Mouse (Mus musculus): Measurements from ENCODE around the gene Focad.

Focad gene

DNA sequence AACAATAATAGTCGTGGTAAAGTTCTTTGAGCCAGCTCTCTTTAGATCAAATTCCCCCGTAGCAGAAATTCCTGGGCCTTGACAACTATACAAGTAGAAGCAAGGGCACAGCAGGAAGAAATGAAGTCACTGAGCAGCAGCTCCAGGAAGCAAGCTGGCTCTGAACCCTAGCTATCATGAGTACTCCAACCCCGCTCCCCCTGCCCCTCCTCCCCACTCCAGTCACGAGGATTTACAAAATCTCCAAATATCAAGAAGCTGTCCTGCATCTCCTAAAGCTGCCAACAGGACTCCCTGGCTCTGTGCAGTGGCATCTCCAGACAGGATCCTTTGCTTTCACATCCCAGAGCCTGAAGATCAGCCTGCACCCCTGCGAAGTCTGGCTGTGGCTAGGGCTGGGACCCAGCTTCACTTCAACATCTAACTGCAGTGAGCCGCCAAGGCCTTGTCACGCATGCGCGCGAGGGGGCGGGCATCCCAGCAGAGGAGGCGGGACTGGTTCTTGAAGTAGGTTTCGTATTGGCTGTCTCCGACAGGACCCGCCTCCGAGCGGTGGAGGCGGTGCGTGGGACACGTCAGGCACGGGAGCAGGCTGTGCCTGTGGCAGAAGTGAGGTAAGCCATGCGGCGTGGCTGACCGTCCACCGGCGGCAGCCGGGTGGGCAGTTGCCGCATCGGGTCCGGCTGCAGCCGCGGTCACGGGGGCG is at the start of gene Focad:
TSS of gene Focad (plus strand) at position 568 of the 706 bp plus-strand sequence.
- DNase-seq (ENCODE audit: low spot score in 2 of 2) = peak; percentile 94 to 97

DNA sequence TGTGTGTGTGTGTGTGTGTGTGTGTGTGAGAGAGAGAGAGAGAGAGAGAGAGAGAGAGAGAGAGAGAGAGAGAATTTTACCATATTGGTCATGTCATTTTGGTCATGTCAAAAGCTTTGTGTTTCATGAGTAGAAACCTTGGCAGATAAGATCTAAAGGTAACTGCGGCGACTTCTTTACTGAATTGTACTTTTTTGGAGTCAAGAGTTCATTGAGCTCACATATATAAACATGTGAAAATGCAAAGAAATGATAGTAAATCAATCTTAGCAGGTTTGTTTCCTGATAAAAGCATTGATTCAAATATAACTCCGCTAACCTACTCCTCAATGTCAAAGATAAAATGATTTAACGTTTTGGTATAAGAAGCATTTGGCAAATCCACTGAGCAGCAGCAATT is 49.3 kb upstream of the Focad start:
- DNase-seq (ENCODE audit: low spot score in 2 of 2) = no peak

DNA sequence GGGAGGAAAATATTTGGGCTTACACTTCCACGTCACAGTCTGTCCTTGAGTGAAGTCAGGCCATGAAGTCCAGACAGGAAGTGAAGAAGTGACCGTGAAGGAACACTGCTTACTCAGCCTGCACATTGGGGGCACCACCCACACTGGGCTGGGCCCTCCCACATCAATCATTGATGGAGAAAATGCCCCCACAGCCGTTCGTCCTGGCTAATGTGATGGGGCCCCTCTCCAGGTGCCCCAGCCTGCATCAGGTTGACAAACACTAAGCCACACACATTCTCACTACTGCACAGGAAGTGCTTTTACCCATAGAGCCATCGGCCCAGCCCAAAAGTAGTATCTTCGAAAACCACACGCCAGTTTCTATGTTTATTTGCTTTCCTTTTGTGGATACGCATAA is 48.1 kb upstream of the Focad start:
- no peak for DNase-seq (ENCODE audit: low spot score in 2 of 2)

DNA sequence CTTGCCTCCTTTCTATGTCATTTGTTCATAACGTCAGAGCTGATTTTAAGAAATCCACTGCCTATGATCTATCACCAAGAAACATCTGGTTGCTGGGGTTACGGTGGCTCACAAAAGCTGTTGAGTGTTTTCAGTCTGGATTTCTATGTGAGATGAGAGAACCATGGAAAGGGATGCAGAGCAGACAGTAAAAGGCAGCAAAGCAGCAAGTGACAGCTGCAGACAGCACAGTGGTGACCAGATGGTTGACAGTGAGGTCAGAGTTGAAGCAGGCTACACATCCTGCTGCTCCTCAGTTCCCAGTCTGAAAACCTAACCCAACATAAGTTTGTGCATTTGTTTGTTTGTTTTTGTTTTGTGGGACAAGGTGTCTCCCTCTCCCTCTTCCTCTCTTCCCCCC is 19.0 kb upstream of the Focad start:
- no peak for DNase-seq (ENCODE audit: low spot score in 2 of 2)

DNA sequence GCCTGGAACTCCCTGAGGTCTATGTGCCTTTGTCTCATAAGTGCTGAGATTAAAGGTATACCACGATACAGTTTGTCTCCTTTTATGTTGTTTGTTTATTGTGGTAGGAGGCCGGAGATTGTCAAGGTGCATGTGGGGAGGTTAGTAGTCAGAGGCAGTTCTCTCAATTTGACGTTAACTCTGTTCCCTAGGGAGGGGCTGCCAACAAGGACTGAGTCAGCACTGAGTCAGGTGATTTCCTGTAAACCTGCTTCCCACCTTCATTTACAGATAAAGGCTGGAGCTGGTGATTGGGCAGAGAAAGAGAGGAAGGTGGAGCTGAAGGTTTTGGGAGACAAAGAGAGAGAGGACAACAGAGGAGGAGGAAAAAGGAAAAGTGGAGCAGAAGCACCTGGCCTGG is 15.4 kb upstream of the Focad start:
- no peak for DNase-seq (ENCODE audit: low spot score in 2 of 2)

DNA sequence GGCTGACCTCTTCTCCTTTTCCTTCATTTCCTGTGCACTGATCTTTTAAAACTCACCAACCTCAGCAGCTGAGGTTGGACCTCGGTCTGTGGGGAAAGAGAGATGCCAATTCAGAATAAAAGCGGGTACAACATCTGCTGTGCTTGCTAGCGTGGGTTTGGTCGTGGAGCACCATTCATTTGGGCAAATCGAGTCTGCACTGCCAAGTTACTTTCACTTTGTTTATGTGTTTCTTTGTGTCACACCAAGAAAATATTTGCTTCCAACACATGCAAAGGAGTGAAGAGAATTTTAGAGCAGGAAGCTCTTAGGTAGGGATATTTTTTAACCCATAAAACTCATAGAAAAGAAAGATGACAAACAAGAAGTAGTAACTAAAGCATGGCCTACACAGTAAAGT is 13.0 kb upstream of the Focad start:
- no peak for DNase-seq (ENCODE audit: low spot score in 2 of 2)

DNA sequence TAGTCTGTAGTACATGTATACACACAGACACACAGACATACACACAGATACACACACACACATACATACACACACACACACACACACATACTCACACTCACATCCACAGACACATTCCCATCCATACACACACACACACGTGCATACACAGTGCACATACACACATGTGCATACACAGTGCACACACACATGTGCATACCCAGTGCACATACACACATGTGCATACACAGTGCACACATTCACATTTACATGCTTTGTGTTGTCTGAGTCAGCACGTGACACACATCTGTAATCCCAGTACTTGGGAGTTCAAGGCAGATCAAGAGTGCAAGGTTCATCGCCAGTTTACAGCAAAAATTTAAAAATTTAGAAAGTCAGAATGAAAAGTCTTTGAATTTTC is 12.5 kb upstream of the Focad start:
- no peak for DNase-seq (ENCODE audit: low spot score in 2 of 2)

DNA sequence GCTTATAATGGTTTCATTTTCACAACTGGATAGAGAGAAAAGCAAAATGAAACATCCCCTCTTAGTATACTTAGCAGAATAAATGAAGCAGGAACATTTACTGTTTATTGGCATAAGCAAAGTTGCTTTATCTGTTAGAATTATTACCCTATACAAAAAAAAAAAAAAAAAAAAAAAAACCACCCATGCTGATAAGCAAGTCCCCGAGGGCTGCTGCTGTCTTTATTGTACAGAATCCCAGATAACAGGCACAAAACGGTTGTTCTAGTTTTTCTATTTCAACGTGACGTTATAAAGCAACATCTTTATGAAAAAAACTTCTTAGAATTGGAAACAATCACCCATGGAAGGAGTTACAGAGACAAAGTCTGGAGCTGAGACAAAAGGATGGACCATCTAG is 12.0 kb upstream of the Focad start:
- DNase-seq (ENCODE audit: low spot score in 2 of 2) = no peak

DNA sequence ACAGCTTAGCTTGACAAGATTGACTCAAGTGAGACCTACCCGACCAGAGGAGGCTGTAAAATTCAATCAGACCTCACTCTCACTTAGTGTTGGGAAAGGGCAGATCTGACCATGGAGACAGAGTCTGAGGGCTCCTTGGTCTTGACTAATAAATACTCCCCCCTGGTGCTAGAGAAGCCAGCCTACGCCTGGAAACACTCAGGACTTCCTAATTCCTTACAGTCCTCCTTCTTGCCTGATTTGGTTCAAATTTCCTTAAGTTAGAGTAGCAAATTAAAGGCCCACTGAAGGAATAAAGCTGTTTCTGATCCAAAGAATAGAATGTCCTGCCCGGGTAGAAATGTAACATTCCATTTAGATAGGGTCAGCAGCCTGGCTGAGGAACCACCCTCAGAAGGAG is 10.6 kb upstream of the Focad start:
- DNase-seq (ENCODE audit: low spot score in 2 of 2) = no peak

DNA sequence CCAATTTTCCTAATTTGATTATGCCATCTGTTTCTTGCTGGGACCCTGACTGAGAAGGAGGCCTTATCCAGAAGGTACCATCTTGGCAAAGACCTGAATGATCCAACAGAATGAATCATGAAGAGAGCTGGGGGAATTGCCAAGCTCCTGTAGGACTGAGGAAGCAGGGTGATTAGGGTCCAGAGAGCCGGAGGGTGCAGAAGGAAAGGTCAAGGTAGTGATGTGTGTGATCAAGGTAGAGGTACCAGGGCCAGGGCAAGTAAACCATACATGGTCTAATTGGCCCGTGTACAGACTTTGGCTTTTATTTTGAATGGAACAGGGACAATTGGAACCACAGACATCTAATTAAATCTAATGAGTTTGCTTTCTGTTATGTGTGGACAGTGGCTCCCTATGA is 4.1 kb upstream of the Focad start:
- no peak for DNase-seq (ENCODE audit: low spot score in 2 of 2)

DNA sequence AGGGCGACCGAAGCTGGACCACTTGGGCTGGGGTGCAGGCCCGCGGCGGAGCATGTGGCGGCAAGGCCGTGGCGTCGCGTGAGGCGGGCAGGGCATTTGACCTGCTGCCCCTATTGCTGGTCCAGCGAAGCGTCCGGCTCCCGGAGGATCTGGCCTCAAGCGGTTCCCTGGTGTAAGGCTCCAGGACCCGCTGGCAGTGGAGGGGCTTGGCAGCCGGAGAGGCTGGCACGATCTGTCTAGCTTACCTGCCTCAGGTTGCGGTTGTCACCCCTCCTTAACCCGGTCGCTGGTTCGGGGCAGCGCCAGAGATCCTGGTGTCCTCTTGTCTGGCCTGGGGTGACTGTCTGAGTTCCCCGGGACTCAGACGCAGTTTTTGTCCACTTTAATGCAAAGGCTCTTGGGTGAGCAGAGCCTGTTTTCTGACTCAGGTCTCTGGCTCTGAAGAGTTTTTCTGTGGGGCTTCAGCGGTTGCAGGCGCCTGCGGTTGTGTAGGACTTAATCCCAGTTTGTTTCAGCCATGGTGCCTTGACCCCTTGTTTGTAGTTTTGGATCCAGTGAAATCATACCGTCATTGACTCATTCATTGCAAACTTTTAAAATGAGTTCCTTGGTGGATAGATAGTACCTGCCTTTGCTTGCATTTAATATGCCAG is 465 bp downstream of the Focad start:
- DNase-seq (ENCODE audit: low spot score in 2 of 2) = no peak

DNA sequence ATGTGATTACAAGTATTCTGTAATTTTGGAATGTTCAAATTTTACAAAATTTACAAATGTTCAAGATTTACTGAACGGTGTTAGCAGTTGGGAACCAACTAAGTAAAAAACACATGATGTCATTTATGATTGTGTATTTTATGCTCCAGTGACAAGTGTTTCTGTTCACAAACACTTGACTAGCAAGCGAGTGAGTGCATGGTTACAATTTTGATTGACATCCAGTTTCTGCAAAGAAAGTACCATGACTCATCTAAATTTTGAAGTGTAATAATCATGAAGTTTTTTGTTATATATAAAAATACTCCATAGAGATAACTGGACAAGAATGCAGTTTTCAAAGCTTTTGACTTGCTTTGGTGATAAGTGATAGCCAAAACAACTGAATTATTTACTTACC is 1.3 kb downstream of the Focad start:
- no peak for DNase-seq (ENCODE audit: low spot score in 2 of 2)

DNA sequence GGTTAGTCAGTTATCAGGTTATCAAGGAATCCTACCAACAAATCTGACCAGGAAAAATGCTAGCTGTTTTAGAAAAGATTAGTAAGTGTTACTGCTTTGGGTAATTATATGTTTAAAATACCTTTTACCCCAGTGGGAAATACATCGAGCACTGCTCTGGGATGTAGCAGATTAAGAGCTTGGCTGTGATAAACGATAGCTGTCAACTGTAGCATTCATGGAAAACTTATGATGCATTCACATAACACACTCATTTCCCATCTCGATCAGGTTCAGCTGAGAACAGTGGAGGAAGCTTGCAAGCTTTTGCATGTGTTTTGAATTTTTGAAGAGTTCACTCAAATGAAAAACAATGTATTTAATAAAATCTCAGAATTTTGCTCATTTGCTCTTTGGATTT is 14.2 kb downstream of the Focad start:
- DNase-seq (ENCODE audit: low spot score in 2 of 2) = no peak

DNA sequence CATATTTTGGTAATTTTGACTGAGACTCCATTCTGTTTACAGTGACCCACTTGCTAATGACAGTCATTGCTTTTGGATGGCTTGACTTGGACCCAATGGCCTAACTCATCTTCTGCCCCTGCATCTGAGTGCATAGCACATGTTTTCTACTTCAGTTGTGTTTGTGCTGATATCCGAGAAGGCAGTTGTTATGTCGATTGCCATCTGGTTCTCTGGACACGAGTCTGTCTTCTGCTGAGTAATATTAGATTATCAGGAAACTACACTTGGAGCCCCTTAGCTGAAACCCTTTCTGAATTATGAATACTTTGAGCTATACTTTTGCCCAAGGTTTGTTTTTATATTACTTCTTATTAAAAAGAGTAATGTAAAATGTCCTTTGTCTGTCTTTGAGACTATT is 22.9 kb downstream of the Focad start:
- no peak for DNase-seq (ENCODE audit: low spot score in 2 of 2)

DNA sequence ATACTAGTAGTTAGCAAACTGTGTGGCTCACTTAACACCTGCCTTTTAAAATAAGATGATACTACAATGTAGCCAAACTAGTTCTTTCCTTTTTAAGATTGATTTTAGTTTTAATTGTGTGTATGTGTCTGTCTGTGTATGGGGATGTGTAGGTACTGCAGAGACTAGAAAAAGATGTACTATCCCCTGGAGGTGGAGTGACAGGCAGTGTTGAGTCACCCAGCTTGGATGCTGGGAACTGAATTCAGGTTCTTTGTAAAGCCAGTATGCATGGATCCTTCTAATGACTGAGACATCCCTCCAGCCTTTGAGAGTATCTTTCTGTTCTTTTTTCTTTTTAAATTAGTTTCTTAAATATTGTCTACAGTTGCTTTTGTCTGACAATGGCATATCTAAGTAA is 23.5 kb downstream of the Focad start:
- no peak for DNase-seq (ENCODE audit: low spot score in 2 of 2)

DNA sequence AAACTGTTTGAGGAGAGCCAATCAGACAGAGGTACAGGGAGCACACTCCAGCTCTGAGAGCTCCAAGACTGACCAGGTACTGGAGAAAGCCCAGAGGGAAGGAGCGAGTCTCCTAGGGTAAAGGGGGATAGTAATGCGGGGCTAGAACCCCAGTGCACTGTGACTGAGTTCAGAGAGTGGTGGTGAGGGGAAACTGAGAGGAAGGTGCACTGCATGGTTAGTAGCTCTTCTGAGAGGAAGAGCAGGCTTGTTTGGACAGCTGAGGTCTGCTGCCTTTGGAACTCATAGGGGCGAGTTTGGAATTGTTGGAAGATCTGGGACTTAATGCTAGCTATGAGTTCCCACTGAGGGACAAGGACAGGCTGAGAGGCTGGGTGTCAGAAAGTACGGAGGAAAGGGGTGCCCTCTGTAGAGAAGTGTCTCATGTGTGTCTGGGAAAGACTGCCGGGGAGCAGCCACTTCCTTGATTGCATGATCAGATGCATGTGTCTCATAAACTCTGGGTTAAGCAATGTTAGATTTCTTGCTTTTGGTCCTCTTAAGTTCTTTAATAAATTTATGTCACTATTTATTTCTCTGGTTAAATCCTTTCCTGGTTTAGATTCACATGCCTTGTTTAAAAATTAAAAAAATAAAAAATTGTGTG is 24.4 kb downstream of the Focad start:
- DNase-seq (ENCODE audit: low spot score in 2 of 2) = no peak

DNA sequence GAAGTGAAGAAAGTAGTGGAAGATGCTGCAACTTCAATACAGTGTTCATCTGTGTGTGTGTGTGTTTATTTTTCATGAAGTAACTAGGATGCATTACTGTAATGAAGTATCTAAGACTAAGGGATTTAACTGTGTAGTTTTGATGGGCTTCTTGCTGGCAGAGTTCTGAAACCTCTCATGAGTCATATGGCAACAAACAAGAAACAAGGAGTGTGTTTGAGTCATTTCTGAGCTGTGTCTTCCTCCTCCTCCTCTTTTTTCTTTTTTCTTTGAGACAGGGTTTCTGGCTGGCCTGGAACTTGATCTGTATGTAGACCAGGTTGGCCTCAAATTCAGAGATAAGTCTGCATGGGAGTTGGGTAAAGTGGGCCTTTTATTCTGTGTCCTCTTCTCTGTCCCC is 25.7 kb downstream of the Focad start:
- no peak for DNase-seq (ENCODE audit: low spot score in 2 of 2)

DNA sequence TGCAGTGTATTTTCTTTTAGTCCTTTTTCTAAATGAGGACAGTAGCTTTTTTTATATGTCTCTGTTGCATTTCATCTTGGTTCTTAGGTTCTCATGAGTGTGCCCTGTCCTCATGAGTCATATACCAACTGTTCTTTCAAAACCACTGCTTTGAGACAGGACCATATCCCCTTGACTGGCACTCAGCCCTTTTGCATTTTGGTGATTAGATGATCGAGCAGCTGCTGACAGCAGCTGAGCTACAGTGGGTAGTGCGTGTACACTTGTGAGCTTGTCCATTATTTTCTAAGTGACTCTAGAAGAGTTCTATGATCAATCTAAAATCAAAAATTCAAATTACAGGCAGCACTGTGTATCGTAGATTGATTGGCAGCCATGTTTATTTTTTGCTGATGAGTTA is 28.0 kb downstream of the Focad start:
- DNase-seq (ENCODE audit: low spot score in 2 of 2) = no peak

DNA sequence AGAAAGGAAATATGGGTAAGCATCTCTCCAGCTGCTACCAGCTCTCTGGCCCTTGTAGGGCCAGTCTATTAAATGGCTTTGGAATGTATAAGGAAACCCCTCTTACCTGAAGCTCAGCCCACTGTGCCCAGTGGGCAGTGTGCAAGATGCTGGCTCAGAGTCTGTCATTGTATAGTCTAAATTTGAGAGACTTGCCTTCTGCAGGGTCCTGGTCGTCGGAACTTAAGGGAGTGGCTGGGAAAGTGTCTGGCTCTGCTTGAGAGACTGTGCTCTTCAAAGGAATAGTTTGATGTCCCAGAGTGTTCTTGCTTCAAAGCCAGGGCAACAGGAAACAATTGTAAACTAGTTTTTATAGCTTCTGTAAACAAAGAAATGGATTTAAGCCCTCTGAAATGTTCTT is 41.5 kb downstream of the Focad start:
- DNase-seq (ENCODE audit: low spot score in 2 of 2) = no peak

DNA sequence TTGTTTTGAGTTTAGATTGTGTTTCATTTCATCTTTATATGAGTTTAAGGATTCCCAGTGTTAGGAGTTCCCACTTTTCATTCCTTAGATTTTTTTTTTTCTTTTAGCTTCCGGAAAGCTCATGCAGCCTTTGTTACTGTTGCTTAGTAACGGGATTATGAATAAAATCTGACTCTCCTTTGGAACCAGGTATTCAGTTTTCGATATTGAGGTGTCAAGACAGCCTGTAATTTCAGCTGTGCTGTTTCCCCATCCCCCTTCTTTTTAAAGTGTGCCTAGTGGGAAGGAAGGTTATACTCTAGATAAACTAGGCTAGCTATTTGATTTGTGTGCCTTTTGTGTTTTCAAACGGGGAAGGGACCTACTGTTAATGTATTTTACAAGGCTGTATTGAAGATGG is 42.1 kb downstream of the Focad start:
- no peak for DNase-seq (ENCODE audit: low spot score in 2 of 2)

DNA sequence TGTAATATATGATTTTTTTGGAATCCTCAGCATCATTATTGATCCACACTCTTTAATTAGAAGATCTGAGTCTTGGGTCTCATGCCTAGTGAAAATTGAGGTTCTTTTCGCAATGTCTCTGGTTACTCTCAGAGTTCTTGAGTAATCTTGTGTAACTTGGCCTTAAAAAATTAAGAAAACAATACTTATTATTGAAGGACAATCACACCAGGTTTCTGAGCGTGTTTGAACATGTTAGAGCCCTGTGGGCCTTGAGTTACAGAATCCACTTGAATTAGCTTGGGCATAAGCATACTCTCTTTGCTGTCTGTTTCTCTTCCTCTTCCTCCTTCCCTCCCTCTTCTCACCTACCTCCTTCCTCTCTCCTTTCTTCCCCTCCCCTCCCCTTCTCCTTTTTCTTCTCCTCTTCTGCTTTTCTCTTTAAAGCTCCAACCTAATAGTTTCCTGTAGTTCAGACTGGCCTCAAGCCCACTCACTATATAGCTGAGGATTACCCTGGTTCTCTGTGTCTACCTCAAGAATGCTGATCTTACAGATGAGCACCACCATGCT is 44.0 kb downstream of the Focad start:
- DNase-seq (ENCODE audit: low spot score in 2 of 2) = no peak

DNA sequence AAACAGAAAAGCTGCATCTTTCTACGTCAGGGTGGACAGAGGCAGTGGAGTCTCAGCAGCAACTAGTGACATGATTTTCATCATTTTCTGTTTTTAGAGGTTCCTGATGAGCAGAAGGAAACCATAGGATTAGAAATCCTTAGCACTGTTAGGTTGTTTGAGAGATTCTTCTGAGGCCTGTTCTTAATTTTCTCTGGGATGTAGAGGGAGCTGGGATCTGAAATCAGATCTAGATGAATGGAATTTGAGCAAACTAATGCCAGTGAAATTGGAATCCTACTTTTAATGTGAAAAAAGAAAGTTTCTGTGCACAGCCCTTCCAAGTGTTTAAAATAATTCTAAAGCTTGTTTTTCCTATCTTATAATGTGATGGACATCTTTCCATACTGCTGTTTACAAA is 55.0 kb downstream of the Focad start:
- DNase-seq (ENCODE audit: low spot score in 2 of 2) = no peak

Measured in cerebellum, postnatal 4 days (tissue).